In the genomic region with DNA sequence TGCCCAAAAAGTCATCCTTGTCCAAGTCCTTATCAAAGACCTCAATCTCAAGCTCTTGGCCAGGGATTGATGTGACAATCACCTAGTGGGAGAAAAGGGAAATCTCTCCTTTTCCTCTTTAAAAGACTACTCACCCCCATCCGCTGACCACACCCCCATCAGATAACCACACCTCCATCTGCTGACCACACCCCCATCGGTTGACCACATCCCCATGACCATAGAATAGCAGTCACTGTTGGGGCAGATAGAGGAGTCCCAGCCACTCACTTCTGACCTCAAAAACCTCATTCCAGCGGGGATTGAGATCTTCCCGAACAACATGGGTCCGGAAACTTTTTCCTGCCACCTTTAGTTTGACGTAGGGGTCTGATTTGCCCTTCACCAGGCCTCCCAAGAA, we compare ENCODE assay signal across 17 mouse cellular contexts. TPM values are rescaled to one million over a fixed set of nuclear protein-coding genes. Genes with fewer than 3 reads are reported as not detected.
DNase-seq lines count a peak whose midpoint lies in the region; ATAC-seq and TF ChIP-seq lines count a peak whose summit lies in the region.
"Had no signal": no experiment of that assay in that cellular context is flagged by ENCODE, and none has a peak within 500 bp of the region (broad histone marks: within the 10 kb centered on the region; RNA-seq: fewer than 3 reads in every experiment).

No protein-coding gene starts in this region.

- H3K36me3 ChIP-seq in heart, embryonic 10.5 days = peaks cover 73% of the 10 kb centered on the region
- peaks cover 32% of the 10 kb centered on the region for H3K36me3 ChIP-seq in lung, embryonic 14.5 days (ENCODE audit: insufficient read depth)
- peaks cover 47% of the 10 kb centered on the region for H3K36me3 ChIP-seq in embryonic facial prominence, embryonic 12.5 days
- H3K36me3 ChIP-seq: midbrain, embryonic 15.5 days had no signal

- H3K9me3 ChIP-seq in heart, embryonic 10.5 days = no peaks in the 10 kb centered on the region
- no peaks in the 10 kb centered on the region for H3K9me3 ChIP-seq in lung, embryonic 14.5 days (ENCODE audit: low read depth, low read length)
- no peaks in the 10 kb centered on the region for H3K9me3 ChIP-seq in embryonic facial prominence, embryonic 12.5 days
- H3K9me3 ChIP-seq: limb, embryonic 15.5 days; midbrain, embryonic 15.5 days had no signal

- TF ChIP-seq CTCF in lung, embryonic 14.5 days (IDR thresholded peaks at IDR 0.05; ENCODE audit: low read depth) = no peak
- TF ChIP-seq CTCF in lung, adult 2 months (IDR thresholded peaks at IDR 0.05; ENCODE audit: insufficient read depth, low read length) = no peak

- no peak overlapping the region for H3K9ac ChIP-seq in lung, embryonic 14.5 days
- no peak overlapping the region for H3K9ac ChIP-seq in embryonic facial prominence, embryonic 12.5 days
- H3K9ac ChIP-seq: limb, embryonic 15.5 days; midbrain, embryonic 15.5 days had no signal

- H3K4me1 ChIP-seq in heart, embryonic 10.5 days = peaks cover 10% of the 10 kb centered on the region
- no peaks in the 10 kb centered on the region for H3K4me1 ChIP-seq in lung, embryonic 14.5 days (ENCODE audit: insufficient read depth)
- no peaks in the 10 kb centered on the region for H3K4me1 ChIP-seq in lung, adult 2 months (ENCODE audit: control insufficient read depth, insufficient read depth, low read length)
- H3K4me1 ChIP-seq in embryonic facial prominence, embryonic 12.5 days = 0 out of 2 replicates have a peak, but pooled peaks cover 3% of the 10 kb centered on the region
- H3K4me1 ChIP-seq: limb, embryonic 15.5 days; midbrain, embryonic 15.5 days had no signal

- no peak overlapping the region for H3K4me2 ChIP-seq in lung, embryonic 14.5 days
- H3K4me2 ChIP-seq in embryonic facial prominence, embryonic 12.5 days (replicated peaks) = 0 out of 2 replicates have a peak overlapping the region, but pooled peaks have one; percentile 22
- H3K4me2 ChIP-seq: midbrain, embryonic 15.5 days had no signal

- H3K27ac ChIP-seq in heart, embryonic 10.5 days = no peak overlapping the region
- no peak overlapping the region for H3K27ac ChIP-seq in lung, embryonic 14.5 days (ENCODE audit: low read depth)
- no peak overlapping the region for H3K27ac ChIP-seq in embryonic facial prominence, embryonic 12.5 days
- H3K27ac ChIP-seq: limb, embryonic 15.5 days; midbrain, embryonic 15.5 days had no signal

- WGBS in heart, embryonic 10.5 days = 25% methylated on average over 6 of the region's 6 CpGs
- WGBS in lung, embryonic 14.5 days = 34% methylated on average over 6 of the region's 6 CpGs
- 54% methylated on average over 6 of the region's 6 CpGs for WGBS in lung, adult 2 months
- WGBS in embryonic facial prominence, embryonic 12.5 days = 17% methylated on average over 6 of the region's 6 CpGs

- peaks cover 67% of the 10 kb centered on the region for H3K27me3 ChIP-seq in heart, embryonic 10.5 days (ENCODE audit: insufficient read depth, poor library complexity, severe bottlenecking)
- peaks cover 10% of the 10 kb centered on the region; the same call in 1 of the 2 replicates for H3K27me3 ChIP-seq in lung, embryonic 14.5 days (ENCODE audit: insufficient read depth, low read length)
- H3K27me3 ChIP-seq in embryonic facial prominence, embryonic 12.5 days = peaks cover 38% of the 10 kb centered on the region

- TF ChIP-seq POLR2A in lung, adult 2 months (IDR thresholded peaks at IDR 0.05; ENCODE audit: borderline replicate concordance, extremely low read depth, low read depth, low read length) = no peak

- no peak for DNase-seq in heart, embryonic 10.5 days (ENCODE audit: low spot score)
- no peak for DNase-seq in heart, postnatal 25 days (ENCODE audit: low spot score)
- DNase-seq in lung, embryonic 14.5 days = no peak
- no peak for DNase-seq in lung, adult 2 months
- DNase-seq in thymus, postnatal 0 days (ENCODE audit: low spot score) = no peak
- DNase-seq in left cerebral cortex, adult 18-20 months (ENCODE audit: low spot score in 2 of 2) = no peak
- DNase-seq: adrenal gland, postnatal 14 days; cerebellum, adult 8-10 months; embryo, embryonic 11 days; gastrocnemius, postnatal 14 days; heart, postnatal 36 days; kidney, postnatal 10 days; thymus, adult 18-20 months had no signal

- peak overlapping the region; percentile 36 for H3K4me3 ChIP-seq in heart, embryonic 10.5 days
- H3K4me3 ChIP-seq in lung, embryonic 14.5 days (ENCODE audit: low read depth, low read length) = no peak overlapping the region
- no peak overlapping the region for H3K4me3 ChIP-seq in lung, adult 2 months (replicated peaks; ENCODE audit: extremely low read depth, low read depth, low read length)
- H3K4me3 ChIP-seq in embryonic facial prominence, embryonic 12.5 days = no peak overlapping the region
- H3K4me3 ChIP-seq: limb, embryonic 15.5 days; midbrain, embryonic 15.5 days had no signal

- intact Hi-C loops in heart, postnatal 25 days (cut with DNase I) = no loop called here

- 0 out of 2 replicates have a peak, but pooled peaks have one; percentile 45 for ATAC-seq in lung, embryonic 14.5 days (ENCODE audit: insufficient read depth)
- no peak for ATAC-seq in embryonic facial prominence, embryonic 12.5 days (ENCODE audit: insufficient number of reproducible peaks, insufficient read depth, low FRiP score, low TSS enrichment)
- ATAC-seq in megakaryocyte, adult 5-6 weeks (ENCODE audit: poor library complexity, severe bottlenecking) = peak; percentile 94
- ATAC-seq: midbrain, embryonic 15.5 days had no signal

RNA-seq across cellular contexts. Expression of gene Esyt1, which starts 9.0 kb away (rescaled TPM):
- polyA plus RNA-seq in heart, embryonic 10.5 days (2016; fragmentation: Nextera tagmentation; extraction: Ambion mirVana) = 17.8 and 20.3 TPM in 2 replicates
- total RNA-seq in heart, postnatal 25 days (2021) = 10 to 100 TPM; 16.8 to 19.0 TPM
- 21.5 and 23.0 TPM in 2 replicates for polyA plus RNA-seq in lung, embryonic 14.5 days (2014; fragmentation: Nextera tagmentation; extraction: Ambion mirVana)
- polyA plus RNA-seq in lung, adult 2 months (2012; rRNA removed) = 94.9 and 97.2 TPM in 2 replicates
- polyA plus RNA-seq in embryonic facial prominence, embryonic 12.5 days (2016; fragmentation: Nextera tagmentation; extraction: Ambion mirVana) = 29.2 and 30.7 TPM in 2 replicates
- total RNA-seq in megakaryocyte, adult 5-6 weeks (2015) = 125 and 127 TPM in 2 replicates
- 266 and 267 TPM in 2 replicates for total RNA-seq in megakaryocyte, adult 5-6 weeks (2017)
- polyA plus RNA-seq in thymus, postnatal 0 days (2015; fragmentation: Nextera tagmentation; extraction: Ambion mirVana) = 43.2 and 44.6 TPM in 2 replicates
- total RNA-seq in left cerebral cortex, adult 18-20 months (2021) = 10 to 100 TPM; 13.1 to 13.2 TPM

RNA-seq across cellular contexts. Expression of gene Myl6b, which starts 18.2 kb away (rescaled TPM):
- polyA plus RNA-seq in heart, embryonic 10.5 days (2016; fragmentation: Nextera tagmentation; extraction: Ambion mirVana) = 3.2 and 4.0 TPM in 2 replicates
- total RNA-seq in heart, postnatal 25 days (2021) = 1 to 10 TPM; 2.5 to 2.9 TPM
- 3.0 and 4.4 TPM in 2 replicates for polyA plus RNA-seq in lung, embryonic 14.5 days (2014; fragmentation: Nextera tagmentation; extraction: Ambion mirVana)
- 1.9 and 2.0 TPM in 2 replicates for polyA plus RNA-seq in lung, adult 2 months (2012; rRNA removed)
- polyA plus RNA-seq in embryonic facial prominence, embryonic 12.5 days (2016; fragmentation: Nextera tagmentation; extraction: Ambion mirVana) = 3.2 and 3.9 TPM in 2 replicates
- 3.4 and 5.8 TPM in 2 replicates for total RNA-seq in megakaryocyte, adult 5-6 weeks (2015)
- total RNA-seq in megakaryocyte, adult 5-6 weeks (2017) = 0.99 and 2.0 TPM in 2 replicates
- polyA plus RNA-seq in thymus, postnatal 0 days (2015; fragmentation: Nextera tagmentation; extraction: Ambion mirVana) = 3.8 and 5.2 TPM in 2 replicates
- total RNA-seq in left cerebral cortex, adult 18-20 months (2021) = 10 to 100 TPM; 31.5 to 34.9 TPM

RNA-seq across cellular contexts. Expression of gene Myl6, which starts 22.7 kb away (rescaled TPM):
- polyA plus RNA-seq in heart, embryonic 10.5 days (2016; fragmentation: Nextera tagmentation; extraction: Ambion mirVana) = 1,508 and 1,550 TPM in 2 replicates
- total RNA-seq in heart, postnatal 25 days (2021) = 100 to 1,000 TPM; 294 to 314 TPM
- polyA plus RNA-seq in lung, embryonic 14.5 days (2014; fragmentation: Nextera tagmentation; extraction: Ambion mirVana) = 1,221 and 1,238 TPM in 2 replicates
- 771 and 1,159 TPM in 2 replicates for polyA plus RNA-seq in lung, adult 2 months (2012; rRNA removed)
- polyA plus RNA-seq in embryonic facial prominence, embryonic 12.5 days (2016; fragmentation: Nextera tagmentation; extraction: Ambion mirVana) = 877 and 907 TPM in 2 replicates
- 1,624 and 1,690 TPM in 2 replicates for total RNA-seq in megakaryocyte, adult 5-6 weeks (2015)
- total RNA-seq in megakaryocyte, adult 5-6 weeks (2017) = 1,921 and 2,467 TPM in 2 replicates
- polyA plus RNA-seq in thymus, postnatal 0 days (2015; fragmentation: Nextera tagmentation; extraction: Ambion mirVana) = 963 and 1,020 TPM in 2 replicates
- 100 to 1,000 TPM; 576 to 616 TPM for total RNA-seq in left cerebral cortex, adult 18-20 months (2021)

RNA-seq across cellular contexts. Expression of gene Zc3h10, which starts 30.9 kb away (rescaled TPM):
- 11.2 and 12.8 TPM in 2 replicates for polyA plus RNA-seq in heart, embryonic 10.5 days (2016; fragmentation: Nextera tagmentation; extraction: Ambion mirVana)
- 1 to 10 TPM; 7.6 to 9.1 TPM for total RNA-seq in heart, postnatal 25 days (2021)
- 11.0 and 14.5 TPM in 2 replicates for polyA plus RNA-seq in lung, embryonic 14.5 days (2014; fragmentation: Nextera tagmentation; extraction: Ambion mirVana)
- polyA plus RNA-seq in lung, adult 2 months (2012; rRNA removed) = 13.2 and 15.1 TPM in 2 replicates
- 18.8 and 19.4 TPM in 2 replicates for polyA plus RNA-seq in embryonic facial prominence, embryonic 12.5 days (2016; fragmentation: Nextera tagmentation; extraction: Ambion mirVana)
- total RNA-seq in megakaryocyte, adult 5-6 weeks (2015) = 6.0 and 8.1 TPM in 2 replicates
- 12.9 and 14.5 TPM in 2 replicates for total RNA-seq in megakaryocyte, adult 5-6 weeks (2017)
- polyA plus RNA-seq in thymus, postnatal 0 days (2015; fragmentation: Nextera tagmentation; extraction: Ambion mirVana) = 17.8 and 18.8 TPM in 2 replicates
- total RNA-seq in left cerebral cortex, adult 18-20 months (2021) = 10 to 100 TPM; 15.9 to 20.7 TPM

RNA-seq across cellular contexts. Expression of gene Rpl41, which starts 32.4 kb away (rescaled TPM):
- polyA plus RNA-seq in heart, embryonic 10.5 days (2016; fragmentation: Nextera tagmentation; extraction: Ambion mirVana) = 2,301 and 2,407 TPM in 2 replicates
- total RNA-seq in heart, postnatal 25 days (2021) = 1,000 to 10,000 TPM; 1,495 to 1,582 TPM
- 4,697 and 4,895 TPM in 2 replicates for polyA plus RNA-seq in lung, embryonic 14.5 days (2014; fragmentation: Nextera tagmentation; extraction: Ambion mirVana)
- polyA plus RNA-seq in lung, adult 2 months (2012; rRNA removed) = 1,224 and 1,373 TPM in 2 replicates
- polyA plus RNA-seq in embryonic facial prominence, embryonic 12.5 days (2016; fragmentation: Nextera tagmentation; extraction: Ambion mirVana) = 3,271 and 3,412 TPM in 2 replicates
- total RNA-seq in megakaryocyte, adult 5-6 weeks (2015) = 2,152 and 2,213 TPM in 2 replicates
- 1,919 and 2,042 TPM in 2 replicates for total RNA-seq in megakaryocyte, adult 5-6 weeks (2017)
- 4,302 and 4,551 TPM in 2 replicates for polyA plus RNA-seq in thymus, postnatal 0 days (2015; fragmentation: Nextera tagmentation; extraction: Ambion mirVana)
- 1,000 to 10,000 TPM; 1,493 to 1,582 TPM for total RNA-seq in left cerebral cortex, adult 18-20 months (2021)
